Mouse (Mus musculus): ENCODE results near the gene Pon2. TPM values are rescaled to one million over a fixed set of nuclear protein-coding genes. Genes with fewer than 3 reads are reported as not detected.
"Not testable (repeated sequence)": the region's sequence is repeated elsewhere in the genome, so short reads cannot be mapped to it uniquely, and the experiment has no call there.

Gene Pon2
- 29.8 and 31.9 TPM in 2 replicates for polyA plus RNA-seq (2016; fragmentation: Nextera tagmentation; extraction: Ambion mirVana)

GRCm38 (mm10) chr6:5298092-5298554 is at the start of gene Pon2:
Gene Pon2 (minus strand): TSS chr6:5298455.
- H3K27me3 ChIP-seq: peaks cover 15% of the 10 kb centered on the region
- H3K9ac ChIP-seq (replicated peaks): peak within 1 kb of the TSS; percentile 83
- WGBS: under 1% methylated on average over 30 of the region's 47 CpGs

GRCm38 (mm10) chr6:5344255-5344654 is 46.0 kb upstream of the Pon2 start:
- H3K27me3 ChIP-seq: no peaks in the 10 kb centered on the region
- H3K9ac ChIP-seq (replicated peaks): no peak overlapping the region
- H3K27ac ChIP-seq (replicated peaks): no peak overlapping the region
- no peak overlapping the region for H3K4me2 ChIP-seq (replicated peaks)
- no peak overlapping the region for H3K4me3 ChIP-seq
- 83% methylated on average over 6 of the region's 6 CpGs for WGBS
- no peaks in the 10 kb centered on the region for H3K36me3 ChIP-seq
- ATAC-seq (ENCODE audit: low FRiP score, low read depth): no peak
- no peaks in the 10 kb centered on the region for H3K4me1 ChIP-seq
- no peaks in the 10 kb centered on the region for H3K9me3 ChIP-seq

More at GRCm38 (mm10) chr6:5298092-5298554, at the start of gene Pon2:
- ATAC-seq (ENCODE audit: low FRiP score, low read depth): peak; percentile 94
- Histone ChIP-seq H3K4me3 (peak within 1 kb of the TSS; percentile 66), H3K4me2 (replicated peaks) (peak within 1 kb of the TSS; percentile 91), H3K9me3 (no peaks in the 10 kb centered on the region), H3K36me3 (no peaks in the 10 kb centered on the region), H3K4me1 (peaks cover 2% of the 10 kb centered on the region; the same call in 1 of the 2 replicates), H3K27ac (replicated peaks) (peak within 1 kb of the TSS; percentile 71)

- H3K9me3 ChIP-seq; H3K27ac ChIP-seq (replicated peaks); H3K27me3 ChIP-seq; H3K36me3 ChIP-seq; H3K4me3 ChIP-seq; H3K9ac ChIP-seq (replicated peaks); ATAC-seq (ENCODE audit: low FRiP score, low read depth); H3K4me1 ChIP-seq; H3K4me2 ChIP-seq (replicated peaks): not testable (repeated sequence)
- 100% methylated on average over 1 of the region's 1 CpGs for WGBS
Measured at GRCm38 (mm10) chr6:5339283-5339682, 41.0 kb upstream of the Pon2 start.

- H3K4me3 ChIP-seq; H3K9ac ChIP-seq (replicated peaks); H3K4me2 ChIP-seq (replicated peaks); H3K4me1 ChIP-seq; H3K36me3 ChIP-seq; ATAC-seq (ENCODE audit: low FRiP score, low read depth); H3K27me3 ChIP-seq; H3K9me3 ChIP-seq; H3K27ac ChIP-seq (replicated peaks): not testable (repeated sequence)
- 90% methylated on average over 4 of the region's 4 CpGs for WGBS
Measured at GRCm38 (mm10) chr6:5338781-5339180, 40.5 kb upstream of the Pon2 start.

GRCm38 (mm10) chr6:5336016-5336415 is 37.8 kb upstream of the Pon2 start:
- not testable (repeated sequence) for H3K9ac ChIP-seq (replicated peaks); H3K4me3 ChIP-seq; H3K4me2 ChIP-seq (replicated peaks); H3K4me1 ChIP-seq; H3K27ac ChIP-seq (replicated peaks); H3K9me3 ChIP-seq; ATAC-seq (ENCODE audit: low FRiP score, low read depth); H3K36me3 ChIP-seq; H3K27me3 ChIP-seq

GRCm38 (mm10) chr6:5334021-5334420 is 35.8 kb upstream of the Pon2 start:
- H3K27ac ChIP-seq (replicated peaks): no peak overlapping the region
- no peaks in the 10 kb centered on the region for H3K27me3 ChIP-seq
- no peak overlapping the region for H3K9ac ChIP-seq (replicated peaks)
- H3K4me3 ChIP-seq: no peak overlapping the region
- WGBS: 48% methylated on average over 5 of the region's 5 CpGs
- no peaks in the 10 kb centered on the region for H3K36me3 ChIP-seq
- no peaks in the 10 kb centered on the region for H3K9me3 ChIP-seq
- H3K4me1 ChIP-seq: no peaks in the 10 kb centered on the region
- no peak; the same call in 1 of the 2 replicates for ATAC-seq (ENCODE audit: low FRiP score, low read depth)
- no peak overlapping the region for H3K4me2 ChIP-seq (replicated peaks)

- 53% methylated on average over 3 of the region's 3 CpGs for WGBS
- H3K27me3 ChIP-seq: no peaks in the 10 kb centered on the region
Measured at GRCm38 (mm10) chr6:5332560-5333150, 34.4 kb upstream of the Pon2 start.

GRCm38 (mm10) chr6:5325122-5325521 is 26.9 kb upstream of the Pon2 start:
- H3K9me3 ChIP-seq: no peaks in the 10 kb centered on the region
- no peaks in the 10 kb centered on the region for H3K36me3 ChIP-seq
- H3K27ac ChIP-seq (replicated peaks): no peak overlapping the region
- no peak overlapping the region for H3K4me3 ChIP-seq
- H3K4me2 ChIP-seq (replicated peaks): no peak overlapping the region
- no peaks in the 10 kb centered on the region for H3K27me3 ChIP-seq
- no peak for ATAC-seq (ENCODE audit: low FRiP score, low read depth)
- H3K9ac ChIP-seq (replicated peaks): no peak overlapping the region
- WGBS: 49% methylated on average over 2 of the region's 2 CpGs
- H3K4me1 ChIP-seq: no peaks in the 10 kb centered on the region

More at GRCm38 (mm10) chr6:5332560-5333150, 34.4 kb upstream of the Pon2 start:
- H3K4me1 ChIP-seq: no peaks in the 10 kb centered on the region
- H3K9ac ChIP-seq (replicated peaks): no peak overlapping the region
- H3K9me3 ChIP-seq: no peaks in the 10 kb centered on the region
- no peak for ATAC-seq (ENCODE audit: low FRiP score, low read depth)
- H3K4me3 ChIP-seq: no peak overlapping the region
- H3K27ac ChIP-seq (replicated peaks): no peak overlapping the region
- H3K36me3 ChIP-seq: no peaks in the 10 kb centered on the region
- no peak overlapping the region for H3K4me2 ChIP-seq (replicated peaks)

- H3K27ac ChIP-seq (replicated peaks); H3K9me3 ChIP-seq; H3K27me3 ChIP-seq; H3K4me1 ChIP-seq; H3K4me3 ChIP-seq; H3K4me2 ChIP-seq (replicated peaks); ATAC-seq (ENCODE audit: low FRiP score, low read depth); H3K9ac ChIP-seq (replicated peaks); H3K36me3 ChIP-seq: not testable (repeated sequence)
- WGBS: 95% methylated on average over 6 of the region's 6 CpGs
Measured at GRCm38 (mm10) chr6:5324101-5324500, 25.8 kb upstream of the Pon2 start.

GRCm38 (mm10) chr6:5316630-5317029 is 18.4 kb upstream of the Pon2 start:
- H3K36me3 ChIP-seq: no peaks in the 10 kb centered on the region
- no peaks in the 10 kb centered on the region for H3K27me3 ChIP-seq
- no peaks in the 10 kb centered on the region for H3K9me3 ChIP-seq
- no peak for ATAC-seq (ENCODE audit: low FRiP score, low read depth)
- no peak overlapping the region for H3K4me3 ChIP-seq
- WGBS: 86% methylated on average over 9 of the region's 9 CpGs
- no peak overlapping the region for H3K4me2 ChIP-seq (replicated peaks)
- no peak overlapping the region for H3K9ac ChIP-seq (replicated peaks)
- H3K4me1 ChIP-seq: no peaks in the 10 kb centered on the region
- H3K27ac ChIP-seq (replicated peaks): no peak overlapping the region

- no peak for ATAC-seq (ENCODE audit: low FRiP score, low read depth)
Measured at GRCm38 (mm10) chr6:5315053-5315759, 17.0 kb upstream of the Pon2 start.

GRCm38 (mm10) chr6:5313951-5314590 is 15.8 kb upstream of the Pon2 start:
- no peak overlapping the region for H3K4me2 ChIP-seq (replicated peaks)
- H3K27ac ChIP-seq (replicated peaks): no peak overlapping the region
- H3K27me3 ChIP-seq: no peaks in the 10 kb centered on the region
- H3K9ac ChIP-seq (replicated peaks): no peak overlapping the region
- H3K9me3 ChIP-seq: no peaks in the 10 kb centered on the region
- no peaks in the 10 kb centered on the region for H3K36me3 ChIP-seq
- no peaks in the 10 kb centered on the region for H3K4me1 ChIP-seq
- no peak for ATAC-seq (ENCODE audit: low FRiP score, low read depth)
- no peak overlapping the region for H3K4me3 ChIP-seq
- 89% methylated on average over 5 of the region's 5 CpGs for WGBS

More at GRCm38 (mm10) chr6:5315053-5315759, 17.0 kb upstream of the Pon2 start:
- 97% methylated on average over 3 of the region's 3 CpGs for WGBS
- H3K36me3 ChIP-seq: no peaks in the 10 kb centered on the region
- no peaks in the 10 kb centered on the region for H3K27me3 ChIP-seq
- no peak overlapping the region for H3K4me2 ChIP-seq (replicated peaks)
- H3K4me1 ChIP-seq: no peaks in the 10 kb centered on the region
- no peak overlapping the region for H3K9ac ChIP-seq (replicated peaks)
- H3K4me3 ChIP-seq: no peak overlapping the region
- H3K27ac ChIP-seq (replicated peaks): no peak overlapping the region
- no peaks in the 10 kb centered on the region for H3K9me3 ChIP-seq
